Mouse (Mus musculus) midbrain, postnatal 0 days (tissue): Measurements from ENCODE around the gene Ndufs8. TPM values are rescaled to one million over a fixed set of nuclear protein-coding genes. Genes with fewer than 3 reads are reported as not detected.

Experiments
- ATAC-seq: fragments of 200-750 bp; cut with Nextera tagmentation; 2 replicates; pipeline ENCODE4 v1.8.0; 2017; ENCODE audit warnings: moderate number of reproducible peaks, mild to moderate bottlenecking, moderate TSS enrichment, moderate library complexity; ENCODE audit not compliant: low FRiP score
- DNase-seq: peaks from one replicate; pipeline ENCODE4 v3.0.0-alpha.2; 2015; ENCODE audit warnings: low spot score
- H3K27ac ChIP-seq: fragments of 300-500 bp; sonication (generic); 2 replicates; pipeline ENCODE4 v1.5.1; 2014; ENCODE audit warnings: low read depth, mild to moderate bottlenecking, low read length, mixed read lengths
- H3K27me3 ChIP-seq: fragments of 300-500 bp; sonication (generic); 2 replicates; pipeline ENCODE4 v1.6.1; 2014; ENCODE audit warnings: low read length, control low read depth, mixed read lengths; ENCODE audit not compliant: insufficient read depth
- H3K36me3 ChIP-seq: fragments of 300-500 bp; sonication (generic); 2 replicates; pipeline ENCODE4 v1.6.1; 2014; ENCODE audit warnings: low read length, control low read depth, mixed read lengths; ENCODE audit not compliant: insufficient read depth
- H3K4me1 ChIP-seq: fragments of 300-500 bp; sonication (generic); 2 replicates; pipeline ENCODE4 v1.6.1; 2014; ENCODE audit warnings: mild to moderate bottlenecking, control low read depth, antibody characterized with exemption, low read length, mixed read lengths; ENCODE audit not compliant: insufficient read depth
- H3K4me2 ChIP-seq: fragments of 300-500 bp; sonication (generic); 2 replicates; pipeline ENCODE4 v1.6.1; 2014; ENCODE audit warnings: low read depth, mild to moderate bottlenecking, low read length, mixed read lengths; ENCODE audit not compliant: poor library complexity, severe bottlenecking
- H3K4me3 ChIP-seq: fragments of 300-500 bp; sonication (generic); 2 replicates; pipeline ENCODE4 v1.5.1; 2014; ENCODE audit warnings: low read depth, mild to moderate bottlenecking, low read length, moderate library complexity
- H3K9ac ChIP-seq: fragments of 300-500 bp; sonication (generic); replicated peaks from 2 replicates; pipeline ENCODE4 v1.6.1; 2014; ENCODE audit warnings: mild to moderate bottlenecking, low read length, moderate library complexity, mixed read lengths; ENCODE audit not compliant: poor library complexity, severe bottlenecking
- H3K9me3 ChIP-seq: fragments of 300-500 bp; sonication (generic); 2 replicates; pipeline ENCODE4 v1.6.1; 2016; ENCODE audit warnings: low read length, control low read depth
- CTCF ChIP-seq: IDR thresholded peaks from 2 replicates; pipeline ENCODE4 v1.5.1; 2016; ENCODE audit warnings: antibody characterized with exemption, mild to moderate bottlenecking
- WGBS: fragments of 180-500 bp; shearing (Covaris S2); extraction: QIAGEN DNeasy Blood & Tissue Kit; methylation state at CpG from one replicate; pipeline ENCODE4 v1.1.7; 2014; 5-methylcytosine and 5-hydroxymethylcytosine counted together
- polyA plus RNA-seq: library from polyadenylated mRNA; unstranded; fragments of >200 nt; fragmentation: Nextera tagmentation; extraction: Ambion mirVana; gene quantifications from 2 replicates; pipeline ENCODE4 v1.2.1, GENCODE M21; 2015
- total RNA-seq: library from RNA; depleted of rRNA; stranded (reverse); fragments of >200 nt; gene quantifications from 2 replicates; pipeline ENCODE4 v1.2.3, GENCODE M21; 2014

The Ndufs8 gene
- total and polyA plus RNA-seq, 2 experiments from 2014 or later: 197 to 292 TPM

GRCm38 (mm10) chr19:3955804-3956203 lies 43.2 kb upstream of the Ndufs8 start:
- ATAC-seq: no peak
- WGBS: 58% methylated on average over 4 of the region's 4 CpGs
- H3K4me2 ChIP-seq: no peak overlapping the region

GRCm38 (mm10) chr19:3955033-3955432 lies 42.5 kb upstream of the Ndufs8 start:
- no peaks in the 10 kb centered on the region for H3K4me1 ChIP-seq
- ATAC-seq (no peak), DNase-seq (no peak)
- no peak overlapping the region for H3K4me3 ChIP-seq
- no peak for TF ChIP-seq CTCF
- H3K4me2 ChIP-seq: no peak overlapping the region
- H3K27ac ChIP-seq: no peak overlapping the region
- H3K9ac ChIP-seq: no peak overlapping the region
- H3K36me3 ChIP-seq: no peaks in the 10 kb centered on the region
- H3K27me3 ChIP-seq: no peaks in the 10 kb centered on the region
- 79% methylated on average over 3 of the region's 3 CpGs for WGBS
- no peaks in the 10 kb centered on the region for H3K9me3 ChIP-seq

More at GRCm38 (mm10) chr19:3955804-3956203, 43.2 kb upstream of the Ndufs8 start:
- Histone ChIP-seq H3K4me1 (no peaks in the 10 kb centered on the region), H3K27me3 (no peaks in the 10 kb centered on the region), H3K9me3 (no peaks in the 10 kb centered on the region), H3K27ac (no peak overlapping the region), H3K36me3 (no peaks in the 10 kb centered on the region), H3K9ac (no peak overlapping the region), H3K4me3 (no peak overlapping the region)
- no peak for DNase-seq
- TF ChIP-seq CTCF: no peak

GRCm38 (mm10) chr19:3952099-3952498 lies 39.5 kb upstream of the Ndufs8 start:
- Histone ChIP-seq H3K4me2 (no peak overlapping the region), H3K4me1 (no peaks in the 10 kb centered on the region), H3K27ac (no peak overlapping the region), H3K27me3 (no peaks in the 10 kb centered on the region), H3K4me3 (no peak overlapping the region), H3K9me3 (no peaks in the 10 kb centered on the region), H3K9ac (no peak overlapping the region), H3K36me3 (no peaks in the 10 kb centered on the region)
- 58% methylated on average over 1 of the region's 1 CpGs for WGBS
- no peak for ATAC-seq
- DNase-seq: no peak
- no peak for TF ChIP-seq CTCF

GRCm38 (mm10) chr19:3951461-3951860 lies 38.9 kb upstream of the Ndufs8 start:
- H3K9ac ChIP-seq: no peak overlapping the region
- H3K4me2 ChIP-seq: no peak overlapping the region
- no peaks in the 10 kb centered on the region for H3K4me1 ChIP-seq
- DNase-seq: no peak
- H3K27ac ChIP-seq: no peak overlapping the region
- no peaks in the 10 kb centered on the region for H3K9me3 ChIP-seq
- TF ChIP-seq CTCF: no peak
- ATAC-seq: no peak
- no peak overlapping the region for H3K4me3 ChIP-seq
- no peaks in the 10 kb centered on the region for H3K36me3 ChIP-seq
- no peaks in the 10 kb centered on the region for H3K27me3 ChIP-seq

GRCm38 (mm10) chr19:3950331-3950730 lies 37.8 kb upstream of the Ndufs8 start:
- no peaks in the 10 kb centered on the region for H3K36me3 ChIP-seq
- no peak for TF ChIP-seq CTCF
- H3K4me1 ChIP-seq: no peaks in the 10 kb centered on the region
- H3K4me3 ChIP-seq: no peak overlapping the region
- no peaks in the 10 kb centered on the region for H3K27me3 ChIP-seq
- no peak overlapping the region for H3K4me2 ChIP-seq
- H3K9me3 ChIP-seq: no peaks in the 10 kb centered on the region
- ATAC-seq (no peak), DNase-seq (no peak)
- H3K27ac ChIP-seq: no peak overlapping the region
- 75% methylated on average over 3 of the region's 3 CpGs for WGBS
- no peak overlapping the region for H3K9ac ChIP-seq

- H3K4me3 ChIP-seq: no peak overlapping the region
- no peak for DNase-seq
- no peak for TF ChIP-seq CTCF
- no peak overlapping the region for H3K9ac ChIP-seq
- no peak overlapping the region for H3K4me2 ChIP-seq
- no peaks in the 10 kb centered on the region for H3K36me3 ChIP-seq
- no peaks in the 10 kb centered on the region for H3K9me3 ChIP-seq
- 69% methylated on average over 14 of the region's 14 CpGs for WGBS
- ATAC-seq: no peak
- no peak overlapping the region for H3K27ac ChIP-seq
- no peaks in the 10 kb centered on the region for H3K4me1 ChIP-seq
- no peaks in the 10 kb centered on the region for H3K27me3 ChIP-seq
Observed at GRCm38 (mm10) chr19:3948546-3948945, 36.0 kb upstream of the Ndufs8 start.
